Mouse (Mus musculus): Measurements from ENCODE around the gene Ddx10.

GRCm38 (mm10) chr9:53271281-53272022, 23.6 kb upstream of the Ddx10 start:
- TF ChIP-seq CTCF (IDR thresholded peaks at IDR 0.05; ENCODE audit: insufficient read depth, low read length): no peak
- TF ChIP-seq POLR2A (IDR thresholded peaks at IDR 0.05; ENCODE audit: borderline replicate concordance, extremely low read depth, low read depth, low read length): no peak

Measured in lung, adult 2 months (tissue).